Mouse (Mus musculus): Measurements from ENCODE around the gene Tarbp1.
"Not testable (repeated sequence)": the region's sequence is repeated elsewhere in the genome, so short reads cannot be mapped to it uniquely, and the experiment has no call there.

DNA sequence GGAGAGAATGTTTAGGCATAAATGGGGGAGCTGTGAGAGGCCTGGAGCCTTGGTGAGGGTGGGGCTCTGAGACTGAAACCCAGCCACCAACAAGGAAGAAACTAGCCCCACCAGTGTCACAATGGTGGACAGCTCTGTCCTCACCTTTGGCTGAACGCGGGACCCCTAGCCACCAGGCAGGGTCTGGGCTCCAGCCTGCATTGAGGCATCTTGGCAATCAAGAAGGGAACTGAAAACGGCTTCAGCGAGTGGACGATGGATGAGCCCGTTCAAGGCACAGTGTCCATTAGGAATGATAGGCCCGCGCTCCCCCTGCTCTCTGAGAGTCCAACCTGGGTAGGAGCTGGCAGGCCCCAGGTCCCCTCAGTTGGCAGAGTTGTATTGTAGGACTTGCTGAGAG, 873 bp upstream of the Tarbp1 start:
- not testable (repeated sequence) for TF ChIP-seq HCFC1 (IDR thresholded peaks at IDR 0.05; ENCODE audit: borderline replicate concordance, insufficient read depth, low read length); CHD2 (IDR thresholded peaks at IDR 0.05; ENCODE audit: low read depth, low read length); ZNF384 (IDR thresholded peaks at IDR 0.05; ENCODE audit: low read depth, low read length); ZC3H11A (IDR thresholded peaks at IDR 0.05; ENCODE audit: borderline replicate concordance, low read depth, low read length)
